Mouse (Mus musculus): ENCODE data around the gene Slc25a51. TPM values are rescaled to one million over a fixed set of nuclear protein-coding genes. Genes with fewer than 3 reads are reported as not detected.
A peak's percentile ranks its signal among the peaks of the same experiment; 100 is the strongest.

The Slc25a51 gene
- polyA plus RNA-seq (2012) = 16.8 and 17.7 TPM in 2 replicates

- Histone ChIP-seq H3K4me3 (replicated peaks) (peak within 1 kb of the TSS; percentile 99), H3K4me1 (ENCODE audit: control insufficient read depth) (peaks cover 56% of the 10 kb centered on the region)
Observed at GRCm38 (mm10) chr4:45408427-45409132, at the start of gene Slc25a51. TSS of gene Slc25a51 (minus strand) at chr4:45408766.

DNA sequence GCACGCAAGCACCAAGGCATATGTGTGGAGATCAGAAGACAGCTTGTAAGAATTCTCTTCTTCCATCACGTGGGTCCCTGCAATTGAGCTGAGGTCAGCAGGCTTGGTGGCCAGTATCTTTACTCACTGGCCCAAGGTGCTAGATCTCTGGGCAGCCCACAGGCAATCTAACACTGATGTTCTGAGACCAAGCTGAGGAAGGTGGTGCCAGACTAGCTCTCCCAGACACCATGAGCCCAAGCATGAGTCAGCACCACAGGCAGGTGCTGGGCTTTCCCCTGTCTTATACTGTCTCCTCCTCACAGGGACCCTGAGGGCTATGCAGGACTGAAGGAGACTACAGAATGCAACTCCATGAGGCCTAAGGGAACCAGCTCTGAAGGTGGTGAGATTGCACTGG is 49.0 kb upstream of the Slc25a51 start:
- Histone ChIP-seq H3K36me3 (ENCODE audit: control insufficient read depth) (peaks cover 78% of the 10 kb centered on the region), H3K4me3 (replicated peaks) (no peak overlapping the region), H3K9me3 (ENCODE audit: control insufficient read depth, low read length) (no peaks in the 10 kb centered on the region), H3K4me1 (ENCODE audit: control insufficient read depth) (peaks cover 52% of the 10 kb centered on the region), H3K27me3 (ENCODE audit: control insufficient read depth) (no peaks in the 10 kb centered on the region)
- TF ChIP-seq TAL1 (IDR thresholded peaks at IDR 0.05; ENCODE audit: low read length) (no peak), GATA1 (IDR thresholded peaks at IDR 0.05; ENCODE audit: low read length) (no peak)

More at GRCm38 (mm10) chr4:45408427-45409132, at the start of gene Slc25a51:
- Histone ChIP-seq H3K36me3 (ENCODE audit: control insufficient read depth) (peaks cover 29% of the 10 kb centered on the region), H3K9me3 (ENCODE audit: control insufficient read depth, low read length) (no peaks in the 10 kb centered on the region), H3K27me3 (ENCODE audit: control insufficient read depth) (peaks cover 26% of the 10 kb centered on the region)
- TF ChIP-seq GATA1 (IDR thresholded peaks at IDR 0.05; ENCODE audit: low read length) (peak; percentile 90), TAL1 (IDR thresholded peaks at IDR 0.05; ENCODE audit: low read length) (no peak)

DNA sequence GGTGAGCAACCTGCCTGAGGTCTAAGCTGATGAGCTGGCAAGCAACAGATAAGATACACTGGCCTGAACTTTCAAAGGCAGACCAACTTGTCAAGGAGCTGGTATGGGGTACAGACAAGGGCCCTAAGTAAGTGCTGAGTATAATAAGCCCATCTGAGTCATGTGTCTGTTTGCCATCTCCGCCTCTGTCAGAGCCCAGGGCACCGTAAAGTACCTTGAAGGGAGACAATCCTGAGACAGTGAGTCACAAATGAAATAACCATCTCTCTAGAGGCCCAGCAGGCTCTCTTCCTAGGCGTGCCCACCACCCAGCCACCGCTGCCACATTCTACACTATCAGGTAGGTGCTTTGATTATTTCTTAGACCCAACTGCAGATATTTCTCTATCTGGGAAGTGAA is 46.4 kb upstream of the Slc25a51 start:
- peaks cover 94% of the 10 kb centered on the region for H3K36me3 ChIP-seq (ENCODE audit: control insufficient read depth)
- H3K4me1 ChIP-seq (ENCODE audit: control insufficient read depth) = peaks cover 36% of the 10 kb centered on the region
- H3K9me3 ChIP-seq (ENCODE audit: control insufficient read depth, low read length) = no peaks in the 10 kb centered on the region
- no peak overlapping the region for H3K4me3 ChIP-seq (replicated peaks)
- no peaks in the 10 kb centered on the region for H3K27me3 ChIP-seq (ENCODE audit: control insufficient read depth)
- TF ChIP-seq GATA1 (IDR thresholded peaks at IDR 0.05; ENCODE audit: low read length) (no peak), TAL1 (IDR thresholded peaks at IDR 0.05; ENCODE audit: low read length) (no peak)

- TF ChIP-seq GATA1 (IDR thresholded peaks at IDR 0.05; ENCODE audit: low read length) (no peak), TAL1 (IDR thresholded peaks at IDR 0.05; ENCODE audit: low read length) (no peak)
- Histone ChIP-seq H3K4me1 (ENCODE audit: control insufficient read depth) (peaks cover 33% of the 10 kb centered on the region), H3K9me3 (ENCODE audit: control insufficient read depth, low read length) (no peaks in the 10 kb centered on the region), H3K36me3 (ENCODE audit: control insufficient read depth) (peaks cover 95% of the 10 kb centered on the region), H3K27me3 (ENCODE audit: control insufficient read depth) (no peaks in the 10 kb centered on the region), H3K4me3 (replicated peaks) (no peak overlapping the region)
Observed at GRCm38 (mm10) chr4:45453271-45453851, 44.8 kb upstream of the Slc25a51 start.

GRCm38 (mm10) chr4:45452569-45453111 is 44.1 kb upstream of the Slc25a51 start:
- H3K9me3 ChIP-seq (ENCODE audit: control insufficient read depth, low read length) = no peaks in the 10 kb centered on the region
- no peaks in the 10 kb centered on the region for H3K27me3 ChIP-seq (ENCODE audit: control insufficient read depth)
- no peak for TF ChIP-seq TAL1 (IDR thresholded peaks at IDR 0.05; ENCODE audit: low read length)
- TF ChIP-seq GATA1 (IDR thresholded peaks at IDR 0.05; ENCODE audit: low read length) = no peak
- H3K4me3 ChIP-seq (replicated peaks) = no peak overlapping the region
- H3K4me1 ChIP-seq (ENCODE audit: control insufficient read depth) = peaks cover 28% of the 10 kb centered on the region
- H3K36me3 ChIP-seq (ENCODE audit: control insufficient read depth) = peaks cover 95% of the 10 kb centered on the region

- Histone ChIP-seq H3K4me1 (ENCODE audit: control insufficient read depth) (peaks cover 13% of the 10 kb centered on the region), H3K4me3 (replicated peaks) (no peak overlapping the region), H3K9me3 (ENCODE audit: control insufficient read depth, low read length) (no peaks in the 10 kb centered on the region), H3K36me3 (ENCODE audit: control insufficient read depth) (peaks cover 95% of the 10 kb centered on the region), H3K27me3 (ENCODE audit: control insufficient read depth) (no peaks in the 10 kb centered on the region)
- TF ChIP-seq GATA1 (IDR thresholded peaks at IDR 0.05; ENCODE audit: low read length) (no peak), TAL1 (IDR thresholded peaks at IDR 0.05; ENCODE audit: low read length) (no peak)
Observed at GRCm38 (mm10) chr4:45449012-45449411, 40.4 kb upstream of the Slc25a51 start.

DNA sequence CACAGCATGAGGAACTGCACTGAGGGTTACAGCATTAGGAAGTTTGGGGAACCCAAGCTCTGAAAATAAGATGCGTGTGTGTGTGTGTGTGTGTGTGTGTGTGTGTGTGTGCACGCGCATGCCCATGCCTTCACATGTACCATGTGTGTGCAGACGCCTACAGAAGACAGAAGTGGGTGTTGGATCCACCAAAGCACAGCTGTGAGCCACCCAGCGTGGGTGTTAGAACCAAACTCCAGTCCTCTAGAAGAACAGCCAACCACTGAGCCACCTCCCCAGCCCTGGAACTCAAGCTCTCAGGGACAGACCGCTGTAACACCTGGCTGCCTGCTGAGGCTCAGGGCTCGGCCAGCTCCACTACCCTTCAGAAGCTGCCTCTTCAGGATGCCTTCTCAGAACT is 39.9 kb upstream of the Slc25a51 start:
- no peaks in the 10 kb centered on the region for H3K27me3 ChIP-seq (ENCODE audit: control insufficient read depth)
- no peak for TF ChIP-seq GATA1 (IDR thresholded peaks at IDR 0.05; ENCODE audit: low read length)
- no peak for TF ChIP-seq TAL1 (IDR thresholded peaks at IDR 0.05; ENCODE audit: low read length)
- peaks cover 95% of the 10 kb centered on the region for H3K36me3 ChIP-seq (ENCODE audit: control insufficient read depth)
- H3K4me3 ChIP-seq (replicated peaks) = no peak overlapping the region
- H3K9me3 ChIP-seq (ENCODE audit: control insufficient read depth, low read length) = no peaks in the 10 kb centered on the region
- peaks cover 12% of the 10 kb centered on the region for H3K4me1 ChIP-seq (ENCODE audit: control insufficient read depth)

DNA sequence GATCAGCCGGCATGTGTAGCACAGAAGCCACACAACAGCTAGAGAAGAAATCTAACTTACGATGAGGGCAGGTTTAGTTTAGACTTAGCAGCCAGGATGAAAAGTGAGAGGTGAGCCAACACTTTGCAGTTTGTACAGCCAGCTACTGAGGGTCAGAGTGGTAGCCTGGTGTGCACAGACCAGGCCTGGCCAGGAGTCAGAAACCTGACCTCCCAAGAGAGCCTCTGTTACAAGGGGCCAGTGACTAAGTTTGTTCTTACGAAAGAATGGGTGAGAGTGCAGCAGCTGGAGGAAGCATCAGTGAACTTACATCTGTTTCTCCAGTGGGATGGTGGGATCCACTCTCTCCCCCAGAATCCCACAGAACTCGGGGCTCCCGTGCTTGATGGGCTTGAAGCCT is 38.6 kb upstream of the Slc25a51 start:
- Histone ChIP-seq H3K27me3 (ENCODE audit: control insufficient read depth) (no peaks in the 10 kb centered on the region), H3K4me1 (ENCODE audit: control insufficient read depth) (peaks cover 6% of the 10 kb centered on the region), H3K4me3 (replicated peaks) (no peak overlapping the region), H3K36me3 (ENCODE audit: control insufficient read depth) (peaks cover 98% of the 10 kb centered on the region), H3K9me3 (ENCODE audit: control insufficient read depth, low read length) (no peaks in the 10 kb centered on the region)
- TF ChIP-seq TAL1 (IDR thresholded peaks at IDR 0.05; ENCODE audit: low read length) = no peak
- no peak for TF ChIP-seq GATA1 (IDR thresholded peaks at IDR 0.05; ENCODE audit: low read length)

DNA sequence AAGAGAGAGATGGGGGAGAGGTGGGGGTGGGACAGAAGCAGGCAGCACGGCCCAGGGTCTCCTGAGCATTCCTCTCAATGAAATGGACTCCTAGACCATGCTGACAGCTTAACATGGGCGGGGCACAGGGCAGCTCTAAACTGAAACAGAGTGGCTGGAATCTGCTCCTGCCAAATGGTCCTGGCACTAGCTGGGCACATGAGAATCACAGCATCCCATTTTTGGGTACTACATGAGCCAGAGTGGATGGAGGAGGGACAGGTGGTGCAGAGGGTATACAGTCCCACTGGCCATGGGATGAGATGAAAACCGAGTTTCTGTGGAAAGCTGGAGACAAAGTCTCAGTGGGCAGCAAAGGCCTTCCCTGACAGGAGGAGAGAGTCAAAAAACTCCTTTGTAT is 36.7 kb upstream of the Slc25a51 start:
- Histone ChIP-seq H3K27me3 (ENCODE audit: control insufficient read depth) (no peaks in the 10 kb centered on the region), H3K36me3 (ENCODE audit: control insufficient read depth) (peaks cover 98% of the 10 kb centered on the region), H3K4me1 (ENCODE audit: control insufficient read depth) (peaks cover 6% of the 10 kb centered on the region), H3K9me3 (ENCODE audit: control insufficient read depth, low read length) (no peaks in the 10 kb centered on the region), H3K4me3 (replicated peaks) (no peak overlapping the region)
- TF ChIP-seq TAL1 (IDR thresholded peaks at IDR 0.05; ENCODE audit: low read length) (no peak), GATA1 (IDR thresholded peaks at IDR 0.05; ENCODE audit: low read length) (no peak)
